Mouse (Mus musculus): ENCODE results near the gene Pard6a.

Pard6a gene

GRCm38 (mm10) chr8:105702731-105703415, 1.9 kb downstream of the Pard6a start:
- DNase-seq = no peak

GRCm38 (mm10) chr8:105704146-105704812, 3.3 kb downstream of the Pard6a start:
- no peak for DNase-seq

- no peak for DNase-seq
These were observed 4.0 kb downstream of the Pard6a start for GRCm38 (mm10) chr8:105704955-105705354.

- DNase-seq = no peak
These were observed 5.5 kb downstream of the Pard6a start for GRCm38 (mm10) chr8:105706426-105706825.

- DNase-seq = peak; percentile 80
These were observed 6.8 kb downstream of the Pard6a start, which contains the start of the genes 4933405L10Rik and Enkd1 for GRCm38 (mm10) chr8:105707498-105708403. Gene 4933405L10Rik (plus strand): TSS chr8:105707655. Gene Enkd1 (minus strand): TSS chr8:105708210.

- DNase-seq = no peak
These were observed 7.7 kb downstream of the Pard6a start for GRCm38 (mm10) chr8:105708675-105709074.

- DNase-seq = no peak
These were observed 8.4 kb downstream of the Pard6a start for GRCm38 (mm10) chr8:105709317-105709716.

- no peak for DNase-seq
These were observed 11.3 kb downstream of the Pard6a start for GRCm38 (mm10) chr8:105712286-105712685.

GRCm38 (mm10) chr8:105714139-105714538, 13.2 kb downstream of the Pard6a start:
- DNase-seq = peak; percentile 92

GRCm38 (mm10) chr8:105715042-105715441, 14.1 kb downstream of the Pard6a start:
- no peak for DNase-seq

GRCm38 (mm10) chr8:105716302-105716945, 15.5 kb downstream of the Pard6a start:
- DNase-seq = no peak

- no peak for DNase-seq
These were observed 18.7 kb downstream of the Pard6a start for GRCm38 (mm10) chr8:105719637-105720036.

- DNase-seq = no peak
These were observed 21.9 kb downstream of the Pard6a start for GRCm38 (mm10) chr8:105722861-105723260.

GRCm38 (mm10) chr8:105725726-105726125, 24.8 kb downstream of the Pard6a start:
- DNase-seq = no peak

- peak; percentile 29 for DNase-seq
These were observed 26.6 kb downstream of the Pard6a start for GRCm38 (mm10) chr8:105727397-105728124.

GRCm38 (mm10) chr8:105732186-105732585, 31.2 kb downstream of the Pard6a start:
- DNase-seq = no peak

- DNase-seq = no peak
These were observed 38.3 kb downstream of the Pard6a start for GRCm38 (mm10) chr8:105739216-105739615.

GRCm38 (mm10) chr8:105743301-105743700, 42.4 kb downstream of the Pard6a start:
- DNase-seq = no peak

- DNase-seq = peak; percentile 54
These were observed 49.7 kb downstream of the Pard6a start for GRCm38 (mm10) chr8:105750606-105751005.
